Mouse (Mus musculus) monocyte, adult 2 months (primary cell): ENCODE data around the gene Tmem185a.
"Not testable (repeated sequence)": the region's sequence is repeated elsewhere in the genome, so short reads cannot be mapped to it uniquely, and the experiment has no call there.

Experiments used
- DNase-seq, 2 experiments: peaks; one replicate each; pipeline ENCODE4 v3.0.0; 2022; ENCODE audit warnings: low spot score in 2 of 2, low read depth in 1 of 2

Tmem185a gene

GRCm38 (mm10) chrX:70476792-70477776 lies at the start of gene Tmem185a:
TSS of gene Tmem185a (minus strand) at chrX:70477180.
- peak; percentile 8 to 41 for DNase-seq

- not testable (repeated sequence) for DNase-seq
Observed at GRCm38 (mm10) chrX:70514413-70514812, 37.4 kb upstream of the Tmem185a start.

GRCm38 (mm10) chrX:70487328-70487727 lies 10.3 kb upstream of the Tmem185a start:
- not testable (repeated sequence) for DNase-seq

- no peak for DNase-seq
Observed at GRCm38 (mm10) chrX:70482154-70482553, 5.2 kb upstream of the Tmem185a start.

- DNase-seq, result no peak
Observed at GRCm38 (mm10) chrX:70478701-70479100, 1.7 kb upstream of the Tmem185a start.

GRCm38 (mm10) chrX:70475215-70475765 lies 1.7 kb downstream of the Tmem185a start:
- DNase-seq, result no peak

GRCm38 (mm10) chrX:70466897-70467296 lies 10.1 kb downstream of the Tmem185a start:
- DNase-seq, result no peak

GRCm38 (mm10) chrX:70465489-70465888 lies 11.5 kb downstream of the Tmem185a start:
- no peak for DNase-seq

- DNase-seq, result no peak
Observed at GRCm38 (mm10) chrX:70463621-70464020, 13.4 kb downstream of the Tmem185a start.

GRCm38 (mm10) chrX:70452359-70452758 lies 24.6 kb downstream of the Tmem185a start:
- not testable (repeated sequence) for DNase-seq

GRCm38 (mm10) chrX:70425473-70425872 lies 51.5 kb downstream of the Tmem185a start:
- not testable (repeated sequence) for DNase-seq
